22 mouse cellular contexts compared by ENCODE assay signal in the genomic region with DNA sequence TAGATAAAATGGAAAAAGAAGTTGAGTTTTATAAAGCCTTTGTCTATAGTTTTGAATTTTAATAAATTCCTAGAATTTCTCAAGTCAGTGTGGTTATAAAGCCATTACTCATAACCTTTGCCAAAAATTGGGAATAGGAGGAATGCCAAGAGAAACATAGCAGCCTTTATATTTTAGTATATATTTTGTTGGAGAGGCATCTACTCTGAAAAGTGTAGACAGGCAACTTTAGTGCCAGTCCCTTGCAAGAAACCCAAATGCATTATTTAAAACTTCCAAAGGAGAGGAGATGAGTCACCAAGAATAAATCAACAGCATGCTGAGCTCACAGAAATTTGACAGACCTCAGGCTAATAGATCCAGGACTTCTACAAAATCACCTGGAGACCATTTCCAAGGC.
"Had no signal": no experiment of that assay in that cellular context is flagged by ENCODE, and none has a peak within 500 bp of the region (broad histone marks: within the 10 kb centered on the region; RNA-seq: fewer than 3 reads in every experiment).

No protein-coding gene starts in this region.

- ATAC-seq: midbrain, embryonic 13.5 days; midbrain, embryonic 16.5 days had no signal

- H3K4me3 ChIP-seq: kidney, embryonic 15.5 days; limb, embryonic 13.5 days; liver, embryonic 13.5 days; lung, embryonic 15.5 days; megakaryocyte, embryonic 14.5 days; midbrain, embryonic 10.5 days; midbrain, embryonic 13.5 days; myocyte; neural tube, embryonic 13.5 days had no signal

- H3K27ac ChIP-seq: kidney, embryonic 15.5 days; limb, embryonic 13.5 days; liver, embryonic 13.5 days; lung, embryonic 15.5 days; midbrain, embryonic 10.5 days; midbrain, embryonic 13.5 days; neural tube, embryonic 13.5 days; stomach, postnatal 0 days had no signal

- H3K4me1 ChIP-seq: kidney, embryonic 15.5 days; limb, embryonic 13.5 days; liver, embryonic 13.5 days; lung, embryonic 15.5 days; megakaryocyte, embryonic 14.5 days; midbrain, embryonic 10.5 days; midbrain, embryonic 13.5 days; neural tube, embryonic 13.5 days had no signal

- DNase-seq: kidney, adult 8-10 months; kidney, postnatal 10 days; kidney, postnatal 36 days; left cerebral cortex, postnatal 4 days; liver, embryonic 13.5 days; lung, postnatal 10 days; lung, postnatal 36 days; retina, postnatal 1 day; right cerebral cortex, postnatal 25 days; thymus, adult 2 months; thymus, postnatal 14 days; thymus, postnatal 4 days had no signal
